Mouse (Mus musculus) liver, adult 2 months (tissue): ENCODE data around the gene Armc12.

ENCODE experiments used
- CTCF ChIP-seq: fragments of 200-500 bp; IDR thresholded peaks from 2 replicates; pipeline ENCODE4 v1.5.1; 2011; ENCODE audit warnings: low read depth, low read length, control low read depth
- POLR2A ChIP-seq: fragments of 200-500 bp; IDR thresholded peaks from 2 replicates; pipeline ENCODE4 v1.6.1; 2011; ENCODE audit warnings: low read length, control low read depth; ENCODE audit not compliant: insufficient read depth; ENCODE audit errors: extremely low read depth

- no peak for TF ChIP-seq CTCF
- TF ChIP-seq POLR2A, result no peak
Measured at GRCm38 (mm10) chr17:28575244-28576125, 44.9 kb downstream of the Armc12 start, which contains the start of gene Lhfpl5.
